Mouse (Mus musculus): ENCODE data around the gene Ppp1r12a. TPM values are rescaled to one million over a fixed set of nuclear protein-coding genes. Genes with fewer than 3 reads are reported as not detected.
A peak's percentile ranks its signal among the peaks of the same experiment; 100 is the strongest.

The Ppp1r12a gene
- 108 and 113 TPM in 2 replicates for polyA plus RNA-seq (2014; fragmentation: Nextera tagmentation; extraction: Ambion mirVana)

- WGBS = under 1% methylated on average over 85 of the region's 89 CpGs
- no peaks in the 10 kb centered on the region for H3K36me3 ChIP-seq (ENCODE audit: insufficient read depth)
- ATAC-seq (ENCODE audit: insufficient read depth) (peak; percentile 97), DNase-seq (peak; percentile 98)
- peak within 1 kb of the TSS; percentile 83 for H3K4me2 ChIP-seq
- peak within 1 kb of the TSS; percentile 99 for H3K27ac ChIP-seq (ENCODE audit: low read depth)
- TF ChIP-seq CTCF (IDR thresholded peaks at IDR 0.05; ENCODE audit: low read depth) = no peak
- no peaks in the 10 kb centered on the region for H3K9me3 ChIP-seq (ENCODE audit: low read depth, low read length)
- H3K9ac ChIP-seq = peak within 1 kb of the TSS; percentile 99
- peaks cover 16% of the 10 kb centered on the region for H3K4me1 ChIP-seq (ENCODE audit: insufficient read depth)
- H3K27me3 ChIP-seq (ENCODE audit: insufficient read depth, low read length) = no peaks in the 10 kb centered on the region
- H3K4me3 ChIP-seq (ENCODE audit: low read depth, low read length) = peak within 1 kb of the TSS; percentile 97
These were observed at the start of gene Ppp1r12a for GRCm38 (mm10) chr10:108161261-108162256. TSS of gene Ppp1r12a (plus strand) at chr10:108162193.

- H3K27me3 ChIP-seq (ENCODE audit: insufficient read depth, low read length) = no peaks in the 10 kb centered on the region
- DNase-seq (peak; percentile 67), ATAC-seq (ENCODE audit: insufficient read depth) (peak; percentile 77; the same call in 1 of the 2 replicates)
- H3K4me1 ChIP-seq (ENCODE audit: insufficient read depth) = no peaks in the 10 kb centered on the region
- no peaks in the 10 kb centered on the region for H3K9me3 ChIP-seq (ENCODE audit: low read depth, low read length)
- no peak overlapping the region for H3K27ac ChIP-seq (ENCODE audit: low read depth)
- H3K9ac ChIP-seq = peak overlapping the region; percentile 47; the same call in 1 of the 2 replicates
- 25% methylated on average over 17 of the region's 17 CpGs for WGBS
- no peak for TF ChIP-seq CTCF (IDR thresholded peaks at IDR 0.05; ENCODE audit: low read depth)
- peak overlapping the region; percentile 24 for H3K4me3 ChIP-seq (ENCODE audit: low read depth, low read length)
- no peaks in the 10 kb centered on the region for H3K36me3 ChIP-seq (ENCODE audit: insufficient read depth)
- H3K4me2 ChIP-seq = peak overlapping the region; percentile 63
These were observed 48.4 kb upstream of the Ppp1r12a start for GRCm38 (mm10) chr10:108113361-108114237.

- ATAC-seq (ENCODE audit: insufficient read depth) (no peak), DNase-seq (no peak)
- WGBS = 80% methylated on average over 13 of the region's 13 CpGs
- no peaks in the 10 kb centered on the region for H3K27me3 ChIP-seq (ENCODE audit: insufficient read depth, low read length)
- H3K9me3 ChIP-seq (ENCODE audit: low read depth, low read length) = no peaks in the 10 kb centered on the region
- no peak overlapping the region for H3K9ac ChIP-seq
- no peak for TF ChIP-seq CTCF (IDR thresholded peaks at IDR 0.05; ENCODE audit: low read depth)
- no peak overlapping the region for H3K27ac ChIP-seq (ENCODE audit: low read depth)
- no peak overlapping the region for H3K4me2 ChIP-seq
- H3K4me3 ChIP-seq (ENCODE audit: low read depth, low read length) = no peak overlapping the region
- no peaks in the 10 kb centered on the region for H3K36me3 ChIP-seq (ENCODE audit: insufficient read depth)
- no peaks in the 10 kb centered on the region for H3K4me1 ChIP-seq (ENCODE audit: insufficient read depth)
These were observed 43.5 kb upstream of the Ppp1r12a start for GRCm38 (mm10) chr10:108118200-108119163.

GRCm38 (mm10) chr10:108119416-108119815 lies 42.6 kb upstream of the Ppp1r12a start:
- Histone ChIP-seq H3K4me2 (no peak overlapping the region), H3K4me3 (ENCODE audit: low read depth, low read length) (no peak overlapping the region), H3K9me3 (ENCODE audit: low read depth, low read length) (no peaks in the 10 kb centered on the region), H3K36me3 (ENCODE audit: insufficient read depth) (no peaks in the 10 kb centered on the region), H3K4me1 (ENCODE audit: insufficient read depth) (no peaks in the 10 kb centered on the region), H3K27ac (ENCODE audit: low read depth) (no peak overlapping the region), H3K9ac (no peak overlapping the region), H3K27me3 (ENCODE audit: insufficient read depth, low read length) (no peaks in the 10 kb centered on the region)
- DNase-seq (no peak), ATAC-seq (ENCODE audit: insufficient read depth) (no peak)
- 61% methylated on average over 1 of the region's 1 CpGs for WGBS
- no peak for TF ChIP-seq CTCF (IDR thresholded peaks at IDR 0.05; ENCODE audit: low read depth)

GRCm38 (mm10) chr10:108124934-108125599 lies 36.9 kb upstream of the Ppp1r12a start:
- H3K27ac ChIP-seq (ENCODE audit: low read depth) = no peak overlapping the region
- H3K4me1 ChIP-seq (ENCODE audit: insufficient read depth) = no peaks in the 10 kb centered on the region
- TF ChIP-seq CTCF (IDR thresholded peaks at IDR 0.05; ENCODE audit: low read depth) = no peak
- H3K9ac ChIP-seq = no peak overlapping the region
- DNase-seq (no peak), ATAC-seq (ENCODE audit: insufficient read depth) (no peak)
- WGBS = 86% methylated on average over 3 of the region's 3 CpGs
- H3K4me3 ChIP-seq (ENCODE audit: low read depth, low read length) = no peak overlapping the region
- no peaks in the 10 kb centered on the region for H3K9me3 ChIP-seq (ENCODE audit: low read depth, low read length)
- no peak overlapping the region for H3K4me2 ChIP-seq
- H3K27me3 ChIP-seq (ENCODE audit: insufficient read depth, low read length) = no peaks in the 10 kb centered on the region
- no peaks in the 10 kb centered on the region for H3K36me3 ChIP-seq (ENCODE audit: insufficient read depth)

GRCm38 (mm10) chr10:108129167-108129566 lies 32.8 kb upstream of the Ppp1r12a start:
- 85% methylated on average over 3 of the region's 3 CpGs for WGBS
- H3K36me3 ChIP-seq (ENCODE audit: insufficient read depth) = no peaks in the 10 kb centered on the region
- no peak overlapping the region for H3K4me2 ChIP-seq
- H3K27ac ChIP-seq (ENCODE audit: low read depth) = no peak overlapping the region
- no peak for TF ChIP-seq CTCF (IDR thresholded peaks at IDR 0.05; ENCODE audit: low read depth)
- no peaks in the 10 kb centered on the region for H3K4me1 ChIP-seq (ENCODE audit: insufficient read depth)
- ATAC-seq (ENCODE audit: insufficient read depth) = no peak
- no peak overlapping the region for H3K9ac ChIP-seq
- H3K4me3 ChIP-seq (ENCODE audit: low read depth, low read length) = no peak overlapping the region
- no peak for DNase-seq
- no peaks in the 10 kb centered on the region for H3K9me3 ChIP-seq (ENCODE audit: low read depth, low read length)
- H3K27me3 ChIP-seq (ENCODE audit: insufficient read depth, low read length) = no peaks in the 10 kb centered on the region

Data from lung, embryonic 14.5 days (tissue).